Mouse (Mus musculus): Measurements from ENCODE around the gene Bloc1s5.
"Not testable (repeated sequence)": the region's sequence is repeated elsewhere in the genome, so short reads cannot be mapped to it uniquely, and the experiment has no call there.

Gene Bloc1s5

GRCm38 (mm10) chr13:38634800-38635269, at the start of gene Bloc1s5:
Bloc1s5 (minus strand) TSS chr13:38635109.
- peak; percentile 87 to 96 for DNase-seq

DNA sequence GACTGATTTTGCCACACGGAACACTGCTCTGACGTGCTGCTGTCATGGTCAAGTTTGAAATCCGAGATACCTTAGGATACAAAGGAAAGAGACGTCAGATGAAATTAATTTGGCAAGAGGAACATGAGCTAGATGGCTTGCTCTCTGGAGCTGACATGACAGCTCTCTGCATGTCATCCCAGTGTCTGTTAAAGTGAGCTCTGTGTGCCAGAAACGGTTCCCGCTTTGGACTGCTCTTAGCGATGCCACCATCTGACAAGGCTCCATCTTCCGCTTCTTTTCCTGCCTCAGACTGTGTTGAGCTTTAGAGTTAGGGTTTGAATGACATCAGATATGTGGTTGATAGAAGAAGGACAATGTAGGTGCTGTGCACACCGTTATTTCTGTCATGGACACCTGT, 37.4 kb upstream of the Bloc1s5 start:
- no peak for DNase-seq

DNA sequence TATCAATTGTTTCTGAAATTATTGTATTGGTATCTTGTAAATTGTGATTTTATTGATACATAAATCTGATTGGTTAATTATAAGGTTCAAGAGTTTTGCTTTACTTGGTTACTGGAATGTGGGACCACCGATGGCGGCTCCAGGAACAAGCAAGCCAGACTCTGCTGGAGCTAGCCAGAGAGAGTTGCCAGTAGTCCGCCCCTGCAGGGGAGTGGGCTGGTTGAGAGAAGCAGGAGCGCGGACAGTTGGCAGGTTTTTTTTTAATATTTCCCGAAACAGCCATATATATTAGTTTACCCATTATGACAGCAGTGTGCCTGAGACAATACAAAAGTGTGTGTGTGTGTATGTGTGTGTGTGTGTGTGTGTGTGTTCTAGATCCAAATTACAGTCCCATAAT, 36.5 kb upstream of the Bloc1s5 start:
- not testable (repeated sequence) for DNase-seq

- no peak for DNase-seq
These were observed 35.1 kb upstream of the Bloc1s5 start for GRCm38 (mm10) chr13:38670051-38670450.

- peak; percentile 26 to 61 for DNase-seq
These were observed 33.6 kb upstream of the Bloc1s5 start for GRCm38 (mm10) chr13:38668514-38668913.

GRCm38 (mm10) chr13:38664753-38665152, 29.8 kb upstream of the Bloc1s5 start:
- no peak for DNase-seq

DNA sequence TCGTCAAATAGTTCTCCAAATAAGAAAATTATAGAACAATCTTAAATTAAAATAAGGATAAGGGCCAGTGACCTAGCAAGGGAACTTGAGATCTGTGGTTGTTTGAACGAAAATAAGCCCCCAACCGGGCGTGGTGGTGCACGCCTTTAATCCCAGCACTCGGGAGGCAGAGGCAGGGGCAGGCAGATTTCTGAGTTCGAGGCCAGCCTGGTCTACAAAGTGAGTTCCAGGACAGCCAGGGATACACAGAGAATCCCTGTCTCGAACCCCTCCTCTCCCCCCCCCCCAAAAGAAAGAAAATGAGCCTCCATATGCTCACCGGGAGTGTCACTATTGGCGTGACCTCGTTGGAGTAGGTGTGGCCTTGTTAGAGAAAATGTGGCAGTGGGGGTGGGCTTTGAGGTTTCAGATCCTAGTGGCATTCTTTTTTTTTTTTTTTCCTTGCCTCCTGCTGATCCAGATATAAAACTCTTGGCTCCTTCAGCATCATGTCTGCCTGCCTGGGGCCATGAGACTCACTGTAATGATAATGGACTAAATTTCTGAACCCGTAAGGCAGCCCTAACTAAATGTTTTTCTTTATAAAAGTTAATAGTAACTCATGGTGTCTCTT, 24.7 kb upstream of the Bloc1s5 start:
- DNase-seq = no peak

DNA sequence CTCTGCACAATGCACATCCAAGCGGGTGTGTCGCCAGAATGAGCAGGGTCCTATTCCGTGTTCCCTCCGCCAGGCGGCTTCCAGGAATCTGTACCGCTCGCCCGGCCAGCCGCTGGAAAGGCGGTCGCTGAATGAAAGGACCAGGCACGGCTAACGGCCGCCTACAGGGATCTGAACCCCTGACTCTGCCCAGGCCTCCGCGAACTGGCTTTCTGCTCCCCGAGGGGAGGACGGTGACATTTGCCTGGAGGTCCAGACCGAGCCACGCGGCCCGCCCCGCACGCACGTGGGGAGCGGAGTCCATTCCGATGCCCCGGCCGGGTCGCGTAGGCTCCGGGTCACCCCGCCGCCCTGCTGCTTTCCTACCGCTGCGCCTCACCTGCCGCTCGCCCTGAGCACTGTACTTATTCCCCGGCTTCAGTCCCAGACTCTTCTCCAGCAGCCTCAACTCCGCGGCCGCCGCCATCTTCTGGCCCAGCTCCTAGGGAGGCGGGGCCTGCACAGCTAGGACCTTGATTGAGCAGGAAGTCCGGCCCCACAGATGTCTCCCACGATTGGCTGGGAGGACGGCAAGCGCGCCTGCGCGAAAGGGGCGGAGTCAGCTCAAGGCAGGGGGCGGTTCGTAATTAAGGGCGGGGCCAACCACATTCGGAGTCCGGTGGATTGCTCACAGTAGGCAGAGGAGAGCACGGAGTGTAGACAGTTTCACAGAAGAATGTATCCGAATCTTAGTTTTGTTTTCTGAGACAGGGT, 23.8 kb upstream of the Bloc1s5 start, which contains the start of gene Eef1e1:
Gene Eef1e1, minus strand, starts transcription at position 531 of the 753 bp plus-strand sequence.
- DNase-seq = peak; percentile 96

GRCm38 (mm10) chr13:38657865-38658264, 23.0 kb upstream of the Bloc1s5 start:
- no peak for DNase-seq

DNA sequence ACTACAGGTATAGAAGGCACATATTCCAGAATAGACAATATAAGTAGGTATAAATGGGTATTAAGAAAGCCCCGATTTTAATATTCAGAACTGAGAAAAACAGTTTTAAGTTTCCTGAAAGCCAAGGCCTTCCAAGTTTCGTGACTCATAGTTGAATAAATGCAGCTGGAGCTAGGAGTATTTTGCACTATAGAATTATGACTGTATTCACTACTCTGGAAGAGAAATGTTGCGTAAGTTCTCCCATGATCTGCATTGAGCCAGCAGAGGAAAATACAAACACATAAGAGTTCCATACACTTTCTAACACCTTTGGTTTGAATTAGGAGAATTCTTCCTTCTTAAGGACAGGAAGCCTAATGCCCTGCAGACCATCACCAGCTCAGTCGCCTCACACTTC, 15.4 kb upstream of the Bloc1s5 start:
- DNase-seq = no peak

DNA sequence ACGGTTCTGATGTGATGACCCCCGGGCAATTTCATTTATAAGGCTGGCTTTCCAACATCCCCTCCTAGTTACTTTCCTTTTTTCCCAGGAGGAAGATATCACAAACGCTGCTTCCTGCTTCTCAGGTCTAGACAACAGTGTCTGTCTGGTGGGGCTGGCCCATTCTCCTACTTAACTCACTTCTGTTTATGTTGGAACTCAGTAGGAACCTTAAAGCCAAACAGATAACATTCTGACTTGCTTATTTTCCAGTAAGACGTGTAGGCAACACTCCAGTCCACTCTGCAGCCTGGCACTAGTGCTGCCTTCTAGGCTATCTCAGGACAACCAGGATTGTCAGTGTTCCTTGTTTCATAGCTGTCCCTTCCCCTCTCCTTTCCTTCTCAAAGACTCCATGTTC, 14.2 kb upstream of the Bloc1s5 start:
- DNase-seq = no peak

DNA sequence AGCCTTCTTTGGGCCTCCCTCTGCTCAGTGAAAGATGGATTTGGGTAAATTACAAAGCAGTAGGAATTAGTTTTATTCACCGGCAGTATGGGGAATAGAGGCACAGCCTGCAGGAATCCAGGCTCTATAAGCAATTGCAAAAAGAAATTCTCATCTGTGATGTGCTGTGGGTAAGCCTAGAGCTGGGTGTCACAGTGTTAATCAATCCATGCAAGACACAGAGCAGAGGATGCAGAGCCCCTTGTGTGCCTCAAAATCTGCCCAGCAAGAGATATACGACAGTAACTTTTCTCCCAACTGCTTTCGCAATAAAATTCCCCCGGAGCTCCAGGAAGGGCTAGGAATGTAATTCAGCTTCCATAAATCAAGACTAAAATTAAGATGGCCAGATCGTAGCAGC, 6.5 kb upstream of the Bloc1s5 start:
- no peak for DNase-seq

GRCm38 (mm10) chr13:38640961-38641360, 6.1 kb upstream of the Bloc1s5 start:
- no peak for DNase-seq

DNA sequence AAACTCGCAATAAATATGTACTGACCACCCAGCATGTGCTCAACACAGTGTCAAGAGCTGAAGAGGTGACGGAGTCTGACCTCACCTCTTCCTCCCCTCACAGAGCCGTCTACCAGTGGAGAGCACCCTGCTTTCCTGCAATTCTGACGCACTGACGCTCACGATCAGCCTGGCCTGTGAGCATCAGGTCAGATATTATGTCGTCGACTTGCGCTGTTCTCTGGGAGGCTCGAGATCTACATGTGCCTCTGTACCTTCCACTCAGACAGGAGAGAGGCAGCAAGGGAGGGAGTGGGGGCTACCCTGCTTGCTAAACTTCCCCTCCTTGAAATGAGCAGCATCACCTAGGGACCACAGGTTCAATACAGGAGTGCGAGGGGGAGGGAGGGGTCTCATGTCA, 3.8 kb upstream of the Bloc1s5 start:
- DNase-seq = no peak

DNA sequence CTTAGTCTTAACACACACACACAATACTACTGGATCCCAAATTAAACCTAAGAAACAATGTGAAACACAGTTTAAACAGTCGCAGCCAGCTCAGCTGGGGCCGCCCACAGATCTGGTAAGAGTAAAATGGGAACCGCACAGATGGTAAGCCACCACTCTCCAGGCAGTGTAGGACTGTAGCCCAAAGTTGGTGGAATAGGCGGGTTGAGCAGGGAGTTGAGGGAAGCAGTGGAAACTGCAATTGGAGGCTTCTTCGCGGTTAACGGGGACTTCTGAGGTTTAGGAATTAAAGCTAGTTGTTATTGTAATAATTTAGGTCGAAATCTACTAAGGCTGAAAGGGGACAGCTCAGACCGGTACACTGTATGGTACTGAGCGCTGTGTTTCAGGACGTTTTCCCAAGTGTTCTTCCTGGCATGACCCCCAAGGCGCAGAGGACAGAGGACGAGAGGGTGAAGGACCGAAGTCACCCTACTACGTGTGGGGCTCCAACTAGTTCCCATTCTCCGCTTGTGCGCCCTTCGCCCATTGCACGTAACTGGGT, 581 bp downstream of the Bloc1s5 start:
- no peak for DNase-seq

- DNase-seq = no peak
These were observed 1.5 kb downstream of the Bloc1s5 start for GRCm38 (mm10) chr13:38633287-38634000.

GRCm38 (mm10) chr13:38632556-38632955, 2.4 kb downstream of the Bloc1s5 start:
- DNase-seq = no peak

DNA sequence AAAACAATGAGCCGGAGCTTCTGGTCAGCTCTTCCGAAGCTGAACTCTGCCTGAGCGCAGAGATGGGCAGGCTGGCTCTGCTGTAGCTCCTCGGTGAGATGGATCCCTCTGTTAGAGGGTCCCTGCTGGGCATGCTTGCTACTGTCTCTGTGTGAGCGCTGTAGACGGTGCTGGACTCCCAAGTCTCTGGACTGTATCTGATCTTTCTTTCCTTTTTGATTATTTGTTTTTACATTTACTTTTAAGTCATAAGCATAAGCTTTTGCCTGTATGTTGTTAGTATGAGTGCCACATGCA, 8.7 kb downstream of the Bloc1s5 start:
- no peak for DNase-seq

DNA sequence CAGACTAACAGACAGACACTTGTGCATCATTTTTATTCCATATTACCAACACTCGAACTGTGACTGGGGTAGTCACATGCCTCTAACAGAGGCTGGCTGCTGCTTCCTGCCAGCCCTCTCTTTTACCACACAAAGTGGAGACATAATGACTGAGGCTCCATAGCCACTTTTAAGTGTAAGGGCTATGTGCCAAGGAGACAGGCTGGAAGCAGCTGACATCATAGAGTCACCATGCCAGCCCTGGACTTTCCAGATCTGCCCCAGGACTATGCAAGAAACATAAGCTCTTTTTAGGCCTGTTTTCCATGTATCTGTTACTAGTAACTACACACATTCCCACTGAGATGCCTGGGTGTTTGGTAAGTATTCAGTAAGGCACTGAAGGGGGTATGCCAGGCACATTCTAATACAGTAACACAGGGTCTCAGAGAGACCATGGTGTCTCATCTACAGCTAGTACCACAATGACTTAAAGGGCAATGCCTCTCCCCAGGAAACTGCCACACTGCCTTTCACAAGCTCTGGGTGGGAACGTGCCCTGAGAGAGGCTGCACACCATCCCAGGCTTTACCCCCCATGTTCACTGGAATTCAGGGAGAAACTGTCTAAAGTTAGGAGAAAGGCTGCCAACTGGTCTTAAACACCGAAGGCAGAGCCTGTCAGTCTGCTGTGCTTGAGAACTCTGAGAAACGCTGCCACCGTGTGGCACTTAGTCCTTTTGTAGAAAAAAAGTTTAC, 9.2 kb downstream of the Bloc1s5 start:
- no peak for DNase-seq

- no peak for DNase-seq
These were observed 10.5 kb downstream of the Bloc1s5 start for GRCm38 (mm10) chr13:38624292-38624902.

GRCm38 (mm10) chr13:38623296-38623695, 11.6 kb downstream of the Bloc1s5 start:
- DNase-seq = no peak

- not testable (repeated sequence) for DNase-seq
These were observed 16.8 kb downstream of the Bloc1s5 start for GRCm38 (mm10) chr13:38618001-38618630.

All from spleen, adult 18-20 months (tissue).